Mouse (Mus musculus): ENCODE results near the gene Wdr77. TPM values are rescaled to one million over a fixed set of nuclear protein-coding genes. Genes with fewer than 3 reads are reported as not detected.
"Not testable (repeated sequence)": the region's sequence is repeated elsewhere in the genome, so short reads cannot be mapped to it uniquely, and the experiment has no call there.

The Wdr77 gene
- 99.3 and 102 TPM in 2 replicates for polyA plus RNA-seq (2016; fragmentation: Nextera tagmentation; extraction: Ambion mirVana)

- H3K4me2 ChIP-seq (replicated peaks): peak within 1 kb of the TSS; percentile 89
- H3K4me1 ChIP-seq: peaks cover 23% of the 10 kb centered on the region
- H3K9me3 ChIP-seq: no peaks in the 10 kb centered on the region
- peaks cover 36% of the 10 kb centered on the region for H3K36me3 ChIP-seq
- WGBS: under 1% methylated on average over 52 of the region's 52 CpGs
- H3K27ac ChIP-seq: peak within 1 kb of the TSS; percentile 72
- ATAC-seq (ENCODE audit: low FRiP score, low read depth): peak; percentile 98
- peak within 1 kb of the TSS; percentile 93 for H3K9ac ChIP-seq
- H3K4me3 ChIP-seq: peak within 1 kb of the TSS; percentile 83
- no peaks in the 10 kb centered on the region for H3K27me3 ChIP-seq (replicated peaks)
Observed at GRCm38 (mm10) chr3:105958974-105959580, at the start of gene Wdr77. Wdr77 (plus strand) TSS chr3:105959369.

GRCm38 (mm10) chr3:105910519-105911190, 48.5 kb upstream of the Wdr77 start:
- Histone ChIP-seq H3K27ac (no peak overlapping the region), H3K4me3 (no peak overlapping the region), H3K27me3 (replicated peaks) (no peaks in the 10 kb centered on the region), H3K36me3 (no peaks in the 10 kb centered on the region), H3K9me3 (no peaks in the 10 kb centered on the region), H3K4me1 (no peaks in the 10 kb centered on the region), H3K4me2 (replicated peaks) (no peak overlapping the region), H3K9ac (no peak overlapping the region)
- WGBS: 86% methylated on average over 11 of the region's 11 CpGs
- no peak for ATAC-seq (ENCODE audit: low FRiP score, low read depth)

GRCm38 (mm10) chr3:105912097-105912880, 46.9 kb upstream of the Wdr77 start:
- WGBS: 82% methylated on average over 9 of the region's 9 CpGs
- ATAC-seq (ENCODE audit: low FRiP score, low read depth): no peak
- Histone ChIP-seq H3K9ac (no peak overlapping the region), H3K36me3 (no peaks in the 10 kb centered on the region), H3K9me3 (no peaks in the 10 kb centered on the region), H3K27me3 (replicated peaks) (no peaks in the 10 kb centered on the region), H3K27ac (no peak overlapping the region), H3K4me3 (no peak overlapping the region), H3K4me1 (no peaks in the 10 kb centered on the region), H3K4me2 (replicated peaks) (no peak overlapping the region)

GRCm38 (mm10) chr3:105913839-105914681, 45.1 kb upstream of the Wdr77 start:
- H3K4me2 ChIP-seq (replicated peaks): no peak overlapping the region
- H3K27me3 ChIP-seq (replicated peaks): no peaks in the 10 kb centered on the region
- 78% methylated on average over 10 of the region's 10 CpGs for WGBS
- no peaks in the 10 kb centered on the region for H3K9me3 ChIP-seq
- ATAC-seq (ENCODE audit: low FRiP score, low read depth): no peak
- no peak overlapping the region for H3K27ac ChIP-seq
- H3K4me3 ChIP-seq: no peak overlapping the region
- no peak overlapping the region for H3K9ac ChIP-seq
- H3K36me3 ChIP-seq: no peaks in the 10 kb centered on the region
- no peaks in the 10 kb centered on the region for H3K4me1 ChIP-seq

- WGBS: 36% methylated on average over 1 of the region's 1 CpGs
- H3K4me2 ChIP-seq (replicated peaks): no peak overlapping the region
- no peaks in the 10 kb centered on the region for H3K9me3 ChIP-seq
- H3K27ac ChIP-seq: no peak overlapping the region
- no peak for ATAC-seq (ENCODE audit: low FRiP score, low read depth)
- no peak overlapping the region for H3K4me3 ChIP-seq
- H3K9ac ChIP-seq: no peak overlapping the region
- no peaks in the 10 kb centered on the region for H3K36me3 ChIP-seq
- H3K4me1 ChIP-seq: no peaks in the 10 kb centered on the region
- no peaks in the 10 kb centered on the region for H3K27me3 ChIP-seq (replicated peaks)
Observed at GRCm38 (mm10) chr3:105915281-105915680, 43.9 kb upstream of the Wdr77 start.

GRCm38 (mm10) chr3:105916455-105916854, 42.7 kb upstream of the Wdr77 start:
- not testable (repeated sequence) for H3K9me3 ChIP-seq; H3K27ac ChIP-seq; H3K9ac ChIP-seq; H3K4me1 ChIP-seq; H3K4me3 ChIP-seq; H3K4me2 ChIP-seq (replicated peaks); H3K36me3 ChIP-seq; H3K27me3 ChIP-seq (replicated peaks); ATAC-seq (ENCODE audit: low FRiP score, low read depth)

GRCm38 (mm10) chr3:105917656-105918354, 41.4 kb upstream of the Wdr77 start:
- 69% methylated on average over 10 of the region's 10 CpGs for WGBS
- no peaks in the 10 kb centered on the region for H3K27me3 ChIP-seq (replicated peaks)
- no peaks in the 10 kb centered on the region for H3K36me3 ChIP-seq
- H3K4me2 ChIP-seq (replicated peaks): no peak overlapping the region
- no peaks in the 10 kb centered on the region for H3K4me1 ChIP-seq
- no peak overlapping the region for H3K4me3 ChIP-seq
- H3K27ac ChIP-seq: no peak overlapping the region
- H3K9ac ChIP-seq: no peak overlapping the region
- H3K9me3 ChIP-seq: no peaks in the 10 kb centered on the region
- ATAC-seq (ENCODE audit: low FRiP score, low read depth): no peak

- no peak overlapping the region for H3K4me3 ChIP-seq
- no peak overlapping the region for H3K4me2 ChIP-seq (replicated peaks)
- H3K27me3 ChIP-seq (replicated peaks): no peaks in the 10 kb centered on the region
- H3K9me3 ChIP-seq: no peaks in the 10 kb centered on the region
- WGBS: 79% methylated on average over 3 of the region's 3 CpGs
- H3K36me3 ChIP-seq: no peaks in the 10 kb centered on the region
- H3K27ac ChIP-seq: no peak overlapping the region
- H3K9ac ChIP-seq: no peak overlapping the region
- no peaks in the 10 kb centered on the region for H3K4me1 ChIP-seq
- no peak for ATAC-seq (ENCODE audit: low FRiP score, low read depth)
Observed at GRCm38 (mm10) chr3:105918355-105918745, 40.8 kb upstream of the Wdr77 start.

- not testable (repeated sequence) for H3K4me2 ChIP-seq (replicated peaks); H3K27ac ChIP-seq; ATAC-seq (ENCODE audit: low FRiP score, low read depth); H3K36me3 ChIP-seq; H3K27me3 ChIP-seq (replicated peaks); H3K4me1 ChIP-seq; H3K4me3 ChIP-seq; H3K9ac ChIP-seq; H3K9me3 ChIP-seq
Observed at GRCm38 (mm10) chr3:105920743-105921142, 38.4 kb upstream of the Wdr77 start.

- no peak overlapping the region for H3K4me2 ChIP-seq (replicated peaks)
- no peak overlapping the region for H3K27ac ChIP-seq
- H3K4me3 ChIP-seq: no peak overlapping the region
- ATAC-seq (ENCODE audit: low FRiP score, low read depth): no peak
- no peaks in the 10 kb centered on the region for H3K27me3 ChIP-seq (replicated peaks)
- no peak overlapping the region for H3K9ac ChIP-seq
- 72% methylated on average over 2 of the region's 2 CpGs for WGBS
- no peaks in the 10 kb centered on the region for H3K4me1 ChIP-seq
- no peaks in the 10 kb centered on the region for H3K9me3 ChIP-seq
- H3K36me3 ChIP-seq: no peaks in the 10 kb centered on the region
Observed at GRCm38 (mm10) chr3:105921959-105922358, 37.2 kb upstream of the Wdr77 start.

GRCm38 (mm10) chr3:105924616-105925015, 34.6 kb upstream of the Wdr77 start:
- H3K4me3 ChIP-seq: no peak overlapping the region
- H3K27ac ChIP-seq: no peak overlapping the region
- H3K4me1 ChIP-seq: no peaks in the 10 kb centered on the region
- H3K27me3 ChIP-seq (replicated peaks): no peaks in the 10 kb centered on the region
- no peak for ATAC-seq (ENCODE audit: low FRiP score, low read depth)
- H3K9me3 ChIP-seq: no peaks in the 10 kb centered on the region
- no peaks in the 10 kb centered on the region for H3K36me3 ChIP-seq
- no peak overlapping the region for H3K9ac ChIP-seq
- WGBS: 86% methylated on average over 9 of the region's 9 CpGs
- H3K4me2 ChIP-seq (replicated peaks): no peak overlapping the region
